Comparison of ENCODE assay signal across 9 mouse cellular contexts in genomic region chr13:56295586-56295942, GRCm38 (mm10). TPM values are rescaled to one million over a fixed set of nuclear protein-coding genes. Genes with fewer than 3 reads are reported as not detected.
DNase-seq lines count a peak whose midpoint lies in the region; ATAC-seq lines count a peak whose summit lies in the region.
"Had no signal": no experiment of that assay in that cellular context is flagged by ENCODE, and none has a peak within 500 bp of the region (broad histone marks: within the 10 kb centered on the region; RNA-seq: fewer than 3 reads in every experiment).

No protein-coding gene starts in this region.

- ATAC-seq in heart, embryonic 14.5 days (ENCODE audit: insufficient number of reproducible peaks, insufficient read depth, low FRiP score, low read depth), result no peak
- no peak for ATAC-seq in hindbrain, embryonic 13.5 days (ENCODE audit: low FRiP score)
- no peak for ATAC-seq in midbrain, embryonic 14.5 days (ENCODE audit: low FRiP score, low TSS enrichment)
- no peak for ATAC-seq in frontal cortex, adult (ENCODE audit: low TSS enrichment)

- DNase-seq in heart, adult 8-10 months (ENCODE audit: low spot score), result no peak
- peak; percentile 40 for DNase-seq in midbrain, embryonic 14.5 days
- DNase-seq in testis, postnatal 14 days (ENCODE audit: low spot score), result no peak
- no peak for DNase-seq in layer of hippocampus, postnatal 25 days (ENCODE audit: extremely low spot score in 1 of 2, low spot score in 1 of 2)

- no peak overlapping the region for H3K27ac ChIP-seq in heart, embryonic 14.5 days (replicated peaks in 1 of 2; ENCODE audit: control insufficient read depth in 1 of 2, insufficient read depth in 1 of 2, low read depth in 2 of 2, low read length in 2 of 2)
- H3K27ac ChIP-seq in brown adipose tissue, adult 24 weeks (replicated peaks; ENCODE audit: low read depth, low read length), result 0 out of 2 replicates have a peak overlapping the region, but pooled peaks have one; percentile 16
- no peak overlapping the region for H3K27ac ChIP-seq in hindbrain, embryonic 13.5 days
- H3K27ac ChIP-seq in midbrain, embryonic 14.5 days (replicated peaks; ENCODE audit: low read depth, low read length), result no peak overlapping the region

- H3K4me1 ChIP-seq in heart, embryonic 14.5 days (ENCODE audit: control insufficient read depth in 2 of 2, insufficient read depth in 2 of 2, low read length in 2 of 2), result peaks cover 0 to 4% of the 10 kb centered on the region in 2 experiments; a peak in 1 of 4 replicates
- H3K4me1 ChIP-seq in brown adipose tissue, adult 24 weeks (ENCODE audit: control insufficient read depth, insufficient read depth, insufficient read length, low read length), result no peaks in the 10 kb centered on the region
- peaks cover 23% of the 10 kb centered on the region for H3K4me1 ChIP-seq in hindbrain, embryonic 13.5 days (replicated peaks)
- H3K4me1 ChIP-seq in midbrain, embryonic 14.5 days (ENCODE audit: control insufficient read depth, insufficient read depth, low read length), result peaks cover 16% of the 10 kb centered on the region

- peak overlapping the region; percentile 75 for H3K4me2 ChIP-seq in heart, embryonic 14.5 days (ENCODE audit: low read length)
- peak overlapping the region; percentile 78 for H3K4me2 ChIP-seq in hindbrain, embryonic 13.5 days
- peak overlapping the region; percentile 72 for H3K4me2 ChIP-seq in midbrain, embryonic 14.5 days (ENCODE audit: low read length)

- peak overlapping the region; percentile 28 to 45 for H3K4me3 ChIP-seq in heart, embryonic 14.5 days (ENCODE audit: control insufficient read depth in 1 of 2, insufficient read depth in 1 of 2, low read depth in 1 of 2, low read length in 2 of 2)
- peak overlapping the region; percentile 53 for H3K4me3 ChIP-seq in brown adipose tissue, adult 24 weeks (ENCODE audit: insufficient read depth, low read depth, low read length)
- H3K4me3 ChIP-seq in hindbrain, embryonic 13.5 days, result peak overlapping the region; percentile 46
- H3K4me3 ChIP-seq in midbrain, embryonic 14.5 days (replicated peaks; ENCODE audit: low read depth, low read length), result peak overlapping the region; percentile 44

- H3K9me3 ChIP-seq in heart, embryonic 14.5 days (ENCODE audit: control insufficient read depth, low read length), result peaks cover 4% of the 10 kb centered on the region; the same call in 1 of the 2 replicates
- no peaks in the 10 kb centered on the region for H3K9me3 ChIP-seq in hindbrain, embryonic 13.5 days
- no peaks in the 10 kb centered on the region for H3K9me3 ChIP-seq in midbrain, embryonic 14.5 days (ENCODE audit: control insufficient read depth, low read length)

- no peaks in the 10 kb centered on the region for H3K36me3 ChIP-seq in heart, embryonic 14.5 days (ENCODE audit: control insufficient read depth, insufficient read depth, low read length)
- no peaks in the 10 kb centered on the region for H3K36me3 ChIP-seq in hindbrain, embryonic 13.5 days
- no peaks in the 10 kb centered on the region for H3K36me3 ChIP-seq in midbrain, embryonic 14.5 days (ENCODE audit: control insufficient read depth, insufficient read depth, low read length)

- H3K9ac ChIP-seq in heart, embryonic 14.5 days (ENCODE audit: low read length), result no peak overlapping the region
- H3K9ac ChIP-seq in hindbrain, embryonic 13.5 days, result peak overlapping the region; percentile 73; the same call in 1 of the 2 replicates
- H3K9ac ChIP-seq in midbrain, embryonic 14.5 days (replicated peaks; ENCODE audit: low read length), result peak overlapping the region; percentile 51; the same call in 1 of the 2 replicates

- 5% methylated on average over 13 of the region's 13 CpGs for WGBS in heart, embryonic 14.5 days
- 2% methylated on average over 13 of the region's 13 CpGs for WGBS in hindbrain, embryonic 13.5 days
- 4% methylated on average over 13 of the region's 13 CpGs for WGBS in midbrain, embryonic 14.5 days

- peaks cover 86% of the 10 kb centered on the region for H3K27me3 ChIP-seq in heart, embryonic 14.5 days (ENCODE audit: control insufficient read depth, insufficient read depth, low read length)
- H3K27me3 ChIP-seq in hindbrain, embryonic 13.5 days, result peaks cover 92% of the 10 kb centered on the region
- H3K27me3 ChIP-seq in midbrain, embryonic 14.5 days (ENCODE audit: control insufficient read depth, insufficient read depth, low read length), result peaks cover 60% of the 10 kb centered on the region

RNA-seq across cellular contexts. Expression of gene Cxcl14, which starts 0.8 kb away (rescaled TPM):
- polyA plus RNA-seq in heart, embryonic 14.5 days (2014; fragmentation: Nextera tagmentation; extraction: Ambion mirVana), result 0.18 and 0.59 TPM in 2 replicates
- total RNA-seq in heart, adult 8-10 months (2022), result 10 to 100 TPM in 2 of 4 experiments, 1 to 10 TPM in 2; 4.4 to 10.6 (median 8.5) TPM
- polyA plus RNA-seq in brown adipose tissue, adult 24 weeks (2012; ENCODE audit: insufficient read depth, insufficient read length, missing spikeins), result 31.2 and 35.7 TPM in 2 replicates
- 4.9 and 8.2 TPM in 2 replicates for polyA plus RNA-seq in hindbrain, embryonic 13.5 days (2015; fragmentation: Nextera tagmentation; extraction: Ambion mirVana)
- 10.2 and 11.2 TPM in 2 replicates for polyA plus RNA-seq in midbrain, embryonic 14.5 days (2014; fragmentation: Nextera tagmentation; extraction: Ambion mirVana)
- total RNA-seq in layer of hippocampus, postnatal 25 days (2021), result 100 to 1,000 TPM; 121 to 137 TPM
- total RNA-seq: CH12.LX had no signal

RNA-seq across cellular contexts. Expression of gene Neurog1, which starts 43.6 kb away (rescaled TPM):
- polyA plus RNA-seq in heart, embryonic 14.5 days (2014; fragmentation: Nextera tagmentation; extraction: Ambion mirVana), result not detected in 2 replicates
- not detected for total RNA-seq in heart, adult 8-10 months (2022)
- not detected in 2 replicates for polyA plus RNA-seq in brown adipose tissue, adult 24 weeks (2012; ENCODE audit: insufficient read depth, insufficient read length, missing spikeins)
- polyA plus RNA-seq in hindbrain, embryonic 13.5 days (2015; fragmentation: Nextera tagmentation; extraction: Ambion mirVana), result 5.9 and 9.8 TPM in 2 replicates
- polyA plus RNA-seq in midbrain, embryonic 14.5 days (2014; fragmentation: Nextera tagmentation; extraction: Ambion mirVana), result 3.6 and 8.9 TPM in 2 replicates
- total RNA-seq in layer of hippocampus, postnatal 25 days (2021), result under 1 TPM; 0.21 to 0.25 TPM
- total RNA-seq: CH12.LX had no signal
